Mouse (Mus musculus): ENCODE data around the gene Syn1.

Gene Syn1

GRCm38 (mm10) chrX:20862105-20863065, 58.4 kb downstream of the Syn1 start:
- no peak for DNase-seq

- DNase-seq = no peak
Measured at GRCm38 (mm10) chrX:20861453-20862104, 59.2 kb downstream of the Syn1 start.

GRCm38 (mm10) chrX:20853794-20854193, 67.0 kb downstream of the Syn1 start:
- DNase-seq = no peak

GRCm38 (mm10) chrX:20848256-20848984, 72.4 kb downstream of the Syn1 start:
- peak; percentile 96 for DNase-seq

GRCm38 (mm10) chrX:20847816-20848215, 73.0 kb downstream of the Syn1 start:
- no peak for DNase-seq

- no peak for DNase-seq
Measured at GRCm38 (mm10) chrX:20847232-20847631, 73.6 kb downstream of the Syn1 start.

- peak; percentile 86 for DNase-seq
Measured at GRCm38 (mm10) chrX:20828934-20829333, 91.9 kb downstream of the Syn1 start.

- DNase-seq = peak; percentile 54
Measured at GRCm38 (mm10) chrX:20819708-20820426, 100.9 kb downstream of the Syn1 start.

- DNase-seq = peak; percentile 77
Measured at GRCm38 (mm10) chrX:20819204-20819628, 101.6 kb downstream of the Syn1 start.

- DNase-seq = peak; percentile 5
Measured at GRCm38 (mm10) chrX:20816974-20817373, 103.8 kb downstream of the Syn1 start.
